Mouse (Mus musculus) urinary bladder, postnatal 10 days (tissue): Measurements from ENCODE around the gene Sorcs3.

ENCODE experiments used
- DNase-seq: peaks from one replicate; pipeline ENCODE4 v3.0.0; 2022; ENCODE audit warnings: low spot score

Gene Sorcs3

DNA sequence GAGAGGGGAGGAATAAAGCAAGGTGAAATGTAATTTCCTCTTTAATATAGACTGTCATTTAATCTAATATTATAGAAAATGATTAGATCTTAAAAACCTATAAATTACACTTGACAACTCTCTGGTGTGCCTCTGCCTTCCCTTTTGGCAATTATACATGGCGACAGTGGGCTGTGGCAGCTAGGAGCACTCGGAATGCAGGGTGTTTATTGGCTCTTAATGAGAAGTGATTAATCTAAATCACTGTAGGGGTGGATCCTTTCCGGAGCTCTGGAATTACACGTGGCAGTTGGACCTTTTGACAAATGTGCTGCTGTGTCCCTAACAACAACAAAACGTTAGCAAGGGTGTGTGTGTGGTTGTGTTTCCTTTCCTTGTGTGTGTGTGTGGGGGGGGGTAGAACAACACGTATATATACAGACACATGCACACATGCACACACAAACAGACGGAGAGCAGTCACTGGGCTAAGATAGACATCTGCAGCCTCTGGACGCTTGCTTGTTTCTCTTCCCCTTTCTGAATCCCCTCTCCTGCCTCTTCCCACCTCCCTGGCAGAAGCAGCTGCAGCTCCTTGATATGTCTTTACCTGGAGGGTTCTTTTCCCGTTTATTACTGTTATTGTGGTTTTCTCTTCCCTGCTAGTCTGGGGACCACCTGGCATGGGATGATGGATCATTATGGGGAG, 318.8 kb downstream of the Sorcs3 start:
- no peak for DNase-seq

- no peak for DNase-seq
Observed at GRCm38 (mm10) chr19:48533582-48533981, 327.8 kb downstream of the Sorcs3 start.

GRCm38 (mm10) chr19:48544294-48544693, 338.5 kb downstream of the Sorcs3 start:
- no peak for DNase-seq

DNA sequence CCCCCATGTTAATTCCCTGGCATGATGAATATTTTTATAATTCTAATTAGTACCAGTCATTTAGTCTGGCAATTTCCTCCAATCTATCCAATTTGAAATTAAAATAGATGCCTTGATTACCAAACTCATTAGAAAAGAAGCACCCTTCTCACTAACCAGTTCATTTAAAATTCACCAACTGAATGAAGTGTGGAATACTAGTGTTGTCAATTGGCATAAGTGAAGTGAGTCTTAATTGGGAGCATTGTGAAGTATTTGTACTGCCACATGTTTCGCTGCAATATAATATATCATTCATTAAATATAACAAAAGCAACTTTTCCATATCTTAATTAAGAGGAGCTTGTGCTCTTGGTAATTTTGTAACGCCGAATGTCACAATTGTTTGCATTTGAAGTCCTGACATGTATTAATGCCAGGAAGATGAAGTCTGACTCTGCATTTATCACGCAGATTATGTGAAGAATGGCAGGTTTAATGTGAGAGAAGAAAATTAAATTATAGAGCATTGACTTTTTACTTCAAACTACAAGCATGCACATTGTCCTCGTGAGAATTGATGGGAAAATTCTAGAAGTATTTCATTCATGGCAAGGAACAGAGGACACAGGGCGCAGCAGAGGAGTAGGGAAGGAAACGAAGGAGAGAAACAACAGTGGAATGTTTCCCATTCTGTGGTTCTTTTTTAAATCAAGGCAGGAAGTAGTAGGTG, 339.8 kb downstream of the Sorcs3 start:
- no peak for DNase-seq

- DNase-seq, result no peak
Observed at GRCm38 (mm10) chr19:48546133-48546448, 340.3 kb downstream of the Sorcs3 start.

DNA sequence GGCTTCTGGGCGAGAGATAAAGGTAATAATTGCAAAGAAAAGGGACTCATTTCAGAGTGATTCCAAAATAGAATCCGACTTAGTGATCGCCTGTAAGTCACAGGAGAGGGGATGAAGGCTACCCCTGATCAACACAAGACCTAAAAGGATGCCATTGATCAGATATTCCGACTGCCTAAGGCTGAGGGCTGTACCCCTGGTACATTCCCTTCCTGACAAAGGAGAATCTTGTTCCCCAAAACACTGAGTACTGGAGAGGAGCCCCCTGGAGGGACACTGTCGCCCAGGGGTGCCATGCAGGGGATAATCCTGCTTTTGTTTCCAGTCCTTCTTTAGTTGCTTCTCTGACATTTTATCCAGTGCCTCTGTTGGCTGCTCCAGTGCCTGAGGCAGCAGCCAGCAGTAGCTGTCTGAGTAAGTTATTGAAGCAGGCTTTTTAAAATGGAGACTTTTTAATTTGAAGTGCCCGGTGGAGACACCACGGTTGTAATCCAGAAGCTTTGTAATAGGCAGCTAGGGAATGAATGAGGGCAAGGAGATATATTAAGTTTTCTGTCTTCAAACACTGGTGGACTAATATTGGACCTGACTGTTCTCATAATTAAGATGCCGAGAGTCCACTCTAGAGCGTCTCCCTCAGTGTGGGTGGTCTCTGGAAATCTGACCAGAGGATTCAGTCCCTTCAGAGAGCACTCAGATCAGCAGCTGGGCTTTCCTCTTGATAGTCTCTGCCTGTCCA, 342.5 kb downstream of the Sorcs3 start:
- no peak for DNase-seq

GRCm38 (mm10) chr19:48559432-48559831, 353.6 kb downstream of the Sorcs3 start:
- DNase-seq, result no peak

DNA sequence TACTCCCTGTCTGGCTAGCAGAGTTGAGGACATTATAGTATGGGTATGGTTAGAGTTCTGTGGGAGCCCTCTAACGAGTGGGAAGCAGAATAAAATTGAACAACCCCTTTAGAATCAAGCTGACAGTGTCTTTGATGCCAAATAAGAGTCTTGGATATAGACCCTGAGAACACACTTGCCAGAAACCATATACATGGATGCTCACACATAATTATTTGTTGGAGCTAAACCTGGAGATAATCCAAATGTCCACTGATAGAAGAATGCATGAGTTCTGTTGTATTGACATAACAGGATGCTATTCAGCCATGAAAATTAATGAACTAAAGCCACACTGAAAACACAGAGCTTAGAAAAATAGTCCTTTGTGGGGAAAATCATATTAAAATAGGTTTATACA, 369.9 kb downstream of the Sorcs3 start:
- no peak for DNase-seq

- no peak for DNase-seq
Observed at GRCm38 (mm10) chr19:48577169-48577568, 371.3 kb downstream of the Sorcs3 start.

DNA sequence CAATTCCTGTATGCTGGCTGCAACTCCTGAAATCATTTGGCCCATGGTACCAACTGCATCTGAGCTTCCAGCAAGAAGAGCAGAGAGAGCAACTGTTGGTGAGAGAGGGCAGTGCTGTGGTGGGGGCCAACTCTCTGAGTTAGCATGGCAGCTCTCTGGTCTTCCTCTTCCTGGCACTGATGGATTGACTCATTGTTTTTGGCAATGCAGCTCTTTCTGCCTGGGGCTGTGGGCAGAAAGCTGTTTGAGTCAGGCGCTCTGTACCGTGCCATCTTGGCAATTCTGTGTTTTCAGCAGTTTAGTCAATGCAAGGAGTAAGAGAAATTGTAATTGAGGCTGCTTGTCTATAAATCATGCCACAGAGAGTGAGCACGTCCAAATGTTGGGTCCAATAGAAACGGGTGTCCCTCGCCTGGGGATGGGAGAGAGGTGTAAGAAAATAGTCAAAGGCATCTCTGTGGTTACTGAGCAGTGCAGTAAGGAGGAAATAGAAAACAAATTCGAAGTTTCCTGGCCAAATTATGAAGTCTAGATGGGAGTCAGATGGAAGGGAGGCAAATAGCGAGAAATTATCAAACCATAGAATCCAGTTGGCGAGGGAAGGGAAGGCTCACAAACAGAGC, 379.2 kb downstream of the Sorcs3 start:
- DNase-seq, result no peak

DNA sequence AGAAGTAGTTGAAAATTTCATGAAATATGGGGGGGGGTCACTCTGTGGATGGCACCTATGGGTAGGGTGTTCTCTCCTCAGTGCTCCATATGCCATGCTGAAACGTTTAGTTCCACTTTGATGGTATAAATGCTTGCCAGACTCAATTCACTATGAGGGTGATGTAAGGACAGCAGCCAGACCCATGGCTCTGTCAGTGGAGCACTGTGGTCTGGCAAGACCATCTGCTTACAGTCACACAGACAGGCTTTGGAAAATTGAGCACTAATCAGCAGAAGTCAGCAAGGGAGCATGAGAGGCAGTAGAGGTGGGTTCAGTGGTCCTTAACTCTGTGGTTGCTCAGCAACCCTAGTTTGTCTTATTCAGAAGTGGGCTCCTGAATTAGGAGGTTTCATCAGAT, 411.1 kb downstream of the Sorcs3 start:
- no peak for DNase-seq

- DNase-seq, result no peak
Observed at GRCm38 (mm10) chr19:48630671-48631327, 425.0 kb downstream of the Sorcs3 start.

DNA sequence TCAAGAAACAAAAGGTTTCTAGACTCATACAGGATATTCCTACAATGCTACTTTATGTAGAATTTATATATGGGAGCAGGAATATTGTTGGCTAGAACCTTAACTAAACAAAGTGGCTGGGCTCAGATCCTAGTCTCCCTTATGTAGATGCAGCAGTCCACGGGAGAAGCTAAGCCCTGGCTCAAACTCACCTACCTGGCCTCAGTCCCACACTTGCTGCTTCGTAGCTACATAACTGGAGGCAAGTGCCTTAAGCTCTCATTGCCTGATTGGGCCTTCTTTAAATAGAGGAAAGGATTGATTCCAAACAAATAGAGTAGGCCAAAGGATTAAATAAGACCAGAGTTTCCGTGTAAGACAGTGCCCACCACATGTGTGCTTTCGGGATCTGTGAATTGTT, 436.7 kb downstream of the Sorcs3 start:
- DNase-seq, result no peak

DNA sequence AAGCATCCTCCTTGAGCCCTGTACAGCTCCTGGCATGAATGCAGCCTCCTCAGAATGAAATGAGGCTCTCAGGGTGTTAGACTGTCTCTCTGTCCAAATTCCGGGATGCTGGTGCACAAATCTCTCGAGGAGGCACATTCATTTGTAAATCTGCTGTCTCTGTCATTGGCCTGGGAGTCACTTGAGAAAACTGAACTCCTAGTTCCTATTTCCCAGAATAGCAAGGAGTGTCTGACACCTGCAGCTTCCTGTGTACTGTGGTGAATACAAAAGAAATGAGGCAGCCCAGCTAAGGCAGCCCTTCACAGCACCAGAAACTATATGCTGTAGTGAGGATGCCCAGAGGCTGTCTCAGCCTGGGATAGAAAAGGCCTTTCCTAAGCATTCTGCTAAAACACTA, 444.1 kb downstream of the Sorcs3 start:
- no peak for DNase-seq

DNA sequence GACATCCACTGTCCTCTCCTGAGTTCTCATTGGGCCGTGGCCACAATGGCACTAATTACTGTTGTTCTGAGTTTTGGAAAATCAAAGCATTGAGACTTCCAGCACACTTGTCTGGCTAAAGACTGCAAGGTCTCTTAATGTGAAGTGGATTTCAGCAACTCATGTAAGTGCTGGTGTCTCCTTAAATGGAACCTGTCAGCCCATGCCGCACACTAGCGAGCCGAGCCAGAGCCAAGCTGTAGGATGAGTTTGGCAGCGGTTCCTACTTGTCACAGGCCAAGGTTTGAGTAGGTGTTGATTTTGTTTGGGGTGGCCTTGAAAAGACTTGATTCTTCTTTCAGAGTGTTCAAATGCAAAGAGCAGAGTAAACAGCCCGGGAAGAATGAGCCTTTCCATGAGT, 445.8 kb downstream of the Sorcs3 start:
- DNase-seq, result no peak

DNA sequence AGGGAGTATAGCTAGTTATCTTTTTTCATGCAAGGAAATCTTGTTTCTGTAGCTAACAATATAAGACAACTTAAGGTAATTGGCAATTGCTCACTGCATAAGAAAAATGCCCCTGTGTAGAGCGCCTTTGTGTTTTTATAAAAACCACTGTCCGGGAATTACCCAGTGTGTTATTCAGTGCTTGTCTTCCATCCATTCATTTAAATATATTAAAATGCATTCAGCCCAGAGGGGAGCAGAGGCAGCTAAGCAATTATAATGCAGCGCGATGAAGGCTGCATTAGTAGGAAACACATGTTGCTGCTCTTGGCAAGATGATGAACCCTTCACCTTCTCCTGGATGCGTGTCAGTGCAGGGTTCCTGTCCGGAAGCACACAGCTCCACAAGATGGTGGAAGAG, 454.4 kb downstream of the Sorcs3 start:
- DNase-seq, result no peak

GRCm38 (mm10) chr19:48679896-48680295, 474.1 kb downstream of the Sorcs3 start:
- DNase-seq, result no peak

DNA sequence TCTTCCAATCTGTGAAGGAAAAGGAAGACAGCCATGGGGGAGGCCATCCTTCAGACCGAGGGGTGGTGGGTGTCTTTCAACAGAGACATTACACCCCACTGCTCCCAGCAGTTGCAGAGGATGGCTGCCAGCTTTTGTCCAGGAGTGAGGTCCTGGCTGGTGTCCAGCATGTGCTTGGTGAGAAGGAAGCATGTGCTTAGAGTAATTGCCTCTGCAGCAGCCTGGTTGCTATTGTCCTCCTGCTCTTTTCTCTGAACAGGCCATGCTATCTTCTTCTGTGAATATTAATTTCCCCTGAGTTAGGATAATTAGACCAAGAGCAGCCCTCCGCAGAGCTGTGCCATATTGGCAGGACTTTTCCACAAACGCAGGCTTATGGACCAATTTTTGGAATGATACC, 476.7 kb downstream of the Sorcs3 start:
- no peak for DNase-seq

DNA sequence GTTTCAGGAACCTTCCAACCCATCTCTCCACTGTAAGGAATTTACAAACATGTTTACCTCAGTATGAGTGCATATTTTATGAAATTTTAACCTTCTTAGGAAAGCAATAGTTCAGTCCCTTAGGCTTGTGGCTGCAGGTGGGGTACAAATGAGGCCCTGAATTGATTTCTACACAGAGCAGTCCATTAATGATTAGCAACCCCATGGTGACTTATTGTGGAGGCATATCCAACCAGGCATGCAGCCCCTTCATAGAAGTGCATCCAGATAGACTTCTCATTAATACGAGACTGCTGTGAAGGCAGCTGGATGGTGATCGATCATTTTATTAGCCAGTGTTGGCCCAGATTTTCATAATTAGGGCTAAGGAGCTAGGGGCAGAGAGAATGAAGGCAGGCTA, 480.5 kb downstream of the Sorcs3 start:
- DNase-seq, result no peak

DNA sequence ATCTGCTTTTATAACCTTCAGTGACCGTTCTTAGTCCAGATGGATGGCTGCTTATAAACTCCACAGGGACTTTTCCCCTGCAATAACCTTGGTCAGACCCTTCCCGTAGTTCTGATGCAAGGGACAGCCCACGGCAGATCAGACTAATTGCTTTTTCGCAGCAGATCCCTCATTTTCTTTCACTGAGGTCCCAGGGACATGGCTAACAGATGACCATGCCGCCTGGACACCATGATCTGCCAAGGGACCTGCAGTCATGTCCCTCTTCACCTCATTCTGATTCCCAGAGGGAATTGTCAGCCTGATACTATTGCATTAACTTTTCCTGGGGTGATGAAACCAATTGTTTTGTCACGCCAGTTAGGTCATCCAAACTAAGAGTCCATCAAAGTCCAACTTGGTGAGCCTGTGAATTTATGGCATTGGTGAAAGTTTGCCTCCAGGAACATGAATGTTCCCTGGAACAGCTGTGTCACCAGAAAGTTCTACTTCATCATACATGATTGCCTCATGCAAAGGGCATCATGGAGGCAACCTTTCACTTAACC, 494.4 kb downstream of the Sorcs3 start:
- no peak for DNase-seq

DNA sequence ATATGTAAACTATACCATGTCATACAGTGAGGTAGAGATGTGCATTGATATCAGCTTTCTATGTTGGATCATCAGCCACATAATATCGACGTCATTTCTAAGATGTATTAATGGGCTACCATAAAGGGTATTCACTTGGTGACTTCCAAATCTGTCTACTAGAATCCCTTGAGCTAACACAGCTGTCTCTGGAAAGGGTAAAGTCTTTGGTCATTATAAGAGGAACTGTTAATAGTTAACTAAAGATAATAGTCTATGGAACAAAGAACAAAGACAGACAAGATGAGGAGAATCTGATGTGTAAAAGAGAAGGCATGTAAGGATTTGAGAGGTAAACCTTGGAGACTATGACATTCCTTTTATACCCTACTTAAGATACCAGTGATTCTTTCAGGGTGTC, 497.9 kb downstream of the Sorcs3 start:
- no peak for DNase-seq

GRCm38 (mm10) chr19:48706267-48706923, 500.6 kb downstream of the Sorcs3 start:
- no peak for DNase-seq
